Mouse (Mus musculus) cerebellum, adult 2 months (tissue): ENCODE results near the gene H2-M5.

Experiments
- CTCF ChIP-seq: fragments of 200-500 bp; IDR thresholded peaks from 2 replicates; pipeline ENCODE4 v1.5.1; 2011; ENCODE audit warnings: low read depth, mild to moderate bottlenecking, control low read depth, low read length, moderate library complexity, borderline replicate concordance; ENCODE audit not compliant: insufficient read depth
- POLR2A ChIP-seq: fragments of 200-500 bp; IDR thresholded peaks from 2 replicates; pipeline ENCODE4 v1.6.1; 2011; ENCODE audit warnings: low read length, control low read depth, borderline replicate concordance; ENCODE audit not compliant: insufficient read depth

GRCm38 (mm10) chr17:37029162-37029561 is 39.8 kb upstream of the H2-M5 start:
- TF ChIP-seq CTCF (no peak), POLR2A (no peak)
